Mouse (Mus musculus) intestine, embryonic 15.5 days (tissue): Measurements from ENCODE around the gene Slc26a10. TPM values are rescaled to one million over a fixed set of nuclear protein-coding genes. Genes with fewer than 3 reads are reported as not detected.

Source experiments
- polyA plus RNA-seq: library from polyadenylated mRNA; unstranded; fragments of >200 nt; fragmentation: Nextera tagmentation; extraction: Ambion mirVana; gene quantifications from 2 replicates; pipeline ENCODE4 v1.2.1, GENCODE M21; 2015

Gene Slc26a10
- polyA plus RNA-seq, 1 experiment from 2014 or later: 0.98 TPM

Other genes starting within 250 kb of the Slc26a10 start
- gene Ctdsp2, start 201.9 kb downstream of the Slc26a10 start, polyA plus RNA-seq: 53.6 and 55.2 TPM in 2 replicates
- 0.10 and 0.21 TPM in 2 replicates for gene Avil, start 179.9 kb downstream of the Slc26a10 start, polyA plus RNA-seq
- 91.8 and 99.3 TPM in 2 replicates for gene Tsfm, start 149.8 kb downstream of the Slc26a10 start, polyA plus RNA-seq
- 48.9 and 55.1 TPM in 2 replicates for gene Mettl1, start 139.2 kb downstream of the Slc26a10 start, polyA plus RNA-seq
- gene Eef1akmt3, start 139.1 kb downstream of the Slc26a10 start, polyA plus RNA-seq: 0.40 and 0.69 TPM in 2 replicates
- gene Cyp27b1, start 132.4 kb downstream of the Slc26a10 start, polyA plus RNA-seq: 0.05 and 0.11 TPM in 2 replicates
- gene March9, start 120.5 kb downstream of the Slc26a10 start, polyA plus RNA-seq: 0.74 and 0.91 TPM in 2 replicates
- gene Cdk4, start 117.1 kb downstream of the Slc26a10 start, polyA plus RNA-seq: 1,579 and 1,616 TPM in 2 replicates
- gene Tspan31, start 110.4 kb downstream of the Slc26a10 start, polyA plus RNA-seq: 167 and 181 TPM in 2 replicates
- gene Agap2, start 105.4 kb downstream of the Slc26a10 start, polyA plus RNA-seq: 0.16 and 0.43 TPM in 2 replicates
- 93.0 and 104 TPM in 2 replicates for gene Os9, start 59.5 kb downstream of the Slc26a10 start, polyA plus RNA-seq
- 52.5 and 55.2 TPM in 2 replicates for gene B4galnt1, start 15.4 kb downstream of the Slc26a10 start, polyA plus RNA-seq
- 46.8 and 50.4 TPM in 2 replicates for gene Arhgef25, start 9.4 kb upstream of the Slc26a10 start, polyA plus RNA-seq
- 70.6 and 75.4 TPM in 2 replicates for gene Dtx3, start 15.1 kb upstream of the Slc26a10 start, polyA plus RNA-seq
- gene Pip4k2c, start 30.9 kb upstream of the Slc26a10 start, polyA plus RNA-seq: 33.7 and 35.0 TPM in 2 replicates
- gene Kif5a, start 82.7 kb upstream of the Slc26a10 start, polyA plus RNA-seq: 5.9 and 6.4 TPM in 2 replicates
- 150 and 154 TPM in 2 replicates for gene Dctn2, start 85.7 kb upstream of the Slc26a10 start, polyA plus RNA-seq
- gene Mbd6, start 108.4 kb upstream of the Slc26a10 start, polyA plus RNA-seq: 13.1 and 15.7 TPM in 2 replicates
- gene Mars, start 131.1 kb upstream of the Slc26a10 start, polyA plus RNA-seq: 113 and 129 TPM in 2 replicates
- 6.1 and 6.7 TPM in 2 replicates for gene Arhgap9, start 141.3 kb upstream of the Slc26a10 start, polyA plus RNA-seq
- gene Gli1, start 161.3 kb upstream of the Slc26a10 start, polyA plus RNA-seq: 7.5 and 8.1 TPM in 2 replicates
- gene Inhbe, start 173.8 kb upstream of the Slc26a10 start, polyA plus RNA-seq: 0.03 TPM in 1 of 2 replicates, not detected in the other
- gene Inhbc, start 189.8 kb upstream of the Slc26a10 start, polyA plus RNA-seq: 0.18 TPM in 1 of 2 replicates, not detected in the other
- 29.5 and 31.1 TPM in 2 replicates for gene R3hdm2, start 199.7 kb upstream of the Slc26a10 start, polyA plus RNA-seq